Mouse (Mus musculus) small intestine, adult 2 months (tissue): ENCODE data around the gene Pa2g4.

Experiments used
- CTCF ChIP-seq: fragments of 200-500 bp; IDR thresholded peaks from 2 replicates; pipeline ENCODE4 v1.5.1; 2012; ENCODE audit warnings: low read depth, mild to moderate bottlenecking, control low read depth, inconsistent platforms, low read length, moderate library complexity, mixed read lengths; ENCODE audit not compliant: insufficient replicate concordance, insufficient read length; ENCODE audit errors: extremely low read depth
- POLR2A ChIP-seq: fragments of 200-500 bp; IDR thresholded peaks from 2 replicates; pipeline ENCODE4 v1.6.1; 2012; ENCODE audit warnings: low read depth, mild to moderate bottlenecking, control low read depth, inconsistent platforms, low read length, moderate library complexity

- no peak for TF ChIP-seq CTCF
- TF ChIP-seq POLR2A, result no peak
These were observed 13.5 kb upstream of the Pa2g4 start for GRCm38 (mm10) chr10:128579298-128579697.
